Mouse (Mus musculus): ENCODE measurements around the gene Wdr60. TPM values are rescaled to one million over a fixed set of nuclear protein-coding genes. Genes with fewer than 3 reads are reported as not detected.

Wdr60 gene
- polyA plus RNA-seq (2015; fragmentation: Nextera tagmentation; extraction: Ambion mirVana), result 18.0 and 21.1 TPM in 2 replicates

- WGBS, result 3% methylated on average over 47 of the region's 47 CpGs
- peak; percentile 99 for ATAC-seq (replicated peaks)
- H3K36me3 ChIP-seq, result no peaks in the 10 kb centered on the region
These were observed at the start of gene Wdr60 for GRCm38 (mm10) chr12:116262555-116263341. Wdr60 (minus strand) TSS chr12:116263022.

GRCm38 (mm10) chr12:116308612-116309011 is 45.8 kb upstream of the Wdr60 start:
- Histone ChIP-seq H3K4me3 (no peak overlapping the region), H3K27ac (replicated peaks) (no peak overlapping the region), H3K4me1 (0 out of 2 replicates have a peak, but pooled peaks cover 3% of the 10 kb centered on the region), H3K4me2 (replicated peaks) (no peak overlapping the region), H3K27me3 (no peaks in the 10 kb centered on the region), H3K9me3 (no peaks in the 10 kb centered on the region), H3K9ac (replicated peaks) (no peak overlapping the region), H3K36me3 (no peaks in the 10 kb centered on the region)
- ATAC-seq (replicated peaks), result no peak
- 91% methylated on average over 2 of the region's 2 CpGs for WGBS

More at GRCm38 (mm10) chr12:116262555-116263341, at the start of gene Wdr60:
- Histone ChIP-seq H3K9me3 (no peaks in the 10 kb centered on the region), H3K9ac (replicated peaks) (peak within 1 kb of the TSS; percentile 84), H3K27ac (replicated peaks) (peak within 1 kb of the TSS; percentile 63), H3K27me3 (no peaks in the 10 kb centered on the region), H3K4me2 (replicated peaks) (peak within 1 kb of the TSS; percentile 85), H3K4me3 (peak within 1 kb of the TSS; percentile 91), H3K4me1 (peaks cover 9% of the 10 kb centered on the region; the same call in 1 of the 2 replicates)

- Histone ChIP-seq H3K4me3 (no peak overlapping the region), H3K9ac (replicated peaks) (no peak overlapping the region), H3K36me3 (no peaks in the 10 kb centered on the region), H3K4me2 (replicated peaks) (no peak overlapping the region), H3K9me3 (no peaks in the 10 kb centered on the region), H3K27ac (replicated peaks) (no peak overlapping the region), H3K4me1 (0 out of 2 replicates have a peak, but pooled peaks cover 3% of the 10 kb centered on the region), H3K27me3 (no peaks in the 10 kb centered on the region)
- WGBS, result 92% methylated on average over 3 of the region's 3 CpGs
- no peak for ATAC-seq (replicated peaks)
These were observed 45.0 kb upstream of the Wdr60 start for GRCm38 (mm10) chr12:116307870-116308269.

- no peak overlapping the region for H3K4me3 ChIP-seq
- ATAC-seq (replicated peaks), result no peak
- no peak overlapping the region for H3K4me2 ChIP-seq (replicated peaks)
- no peak overlapping the region for H3K27ac ChIP-seq (replicated peaks)
- no peak overlapping the region for H3K9ac ChIP-seq (replicated peaks)
- 69% methylated on average over 1 of the region's 1 CpGs for WGBS
- H3K4me1 ChIP-seq, result 0 out of 2 replicates have a peak, but pooled peaks cover 2% of the 10 kb centered on the region
- no peaks in the 10 kb centered on the region for H3K9me3 ChIP-seq
- no peaks in the 10 kb centered on the region for H3K36me3 ChIP-seq
- no peaks in the 10 kb centered on the region for H3K27me3 ChIP-seq
These were observed 43.2 kb upstream of the Wdr60 start for GRCm38 (mm10) chr12:116306042-116306441.

GRCm38 (mm10) chr12:116302181-116302580 is 39.4 kb upstream of the Wdr60 start:
- Histone ChIP-seq H3K27ac (replicated peaks) (no peak overlapping the region), H3K27me3 (no peaks in the 10 kb centered on the region), H3K9me3 (no peaks in the 10 kb centered on the region), H3K36me3 (no peaks in the 10 kb centered on the region), H3K9ac (replicated peaks) (no peak overlapping the region), H3K4me2 (replicated peaks) (no peak overlapping the region), H3K4me3 (no peak overlapping the region), H3K4me1 (no peaks in the 10 kb centered on the region)
- ATAC-seq (replicated peaks), result no peak

- no peak overlapping the region for H3K4me3 ChIP-seq
- H3K4me2 ChIP-seq (replicated peaks), result no peak overlapping the region
- no peak overlapping the region for H3K9ac ChIP-seq (replicated peaks)
- H3K27me3 ChIP-seq, result no peaks in the 10 kb centered on the region
- no peaks in the 10 kb centered on the region for H3K9me3 ChIP-seq
- ATAC-seq (replicated peaks), result no peak
- no peaks in the 10 kb centered on the region for H3K4me1 ChIP-seq
- WGBS, result 96% methylated on average over 2 of the region's 2 CpGs
- no peak overlapping the region for H3K27ac ChIP-seq (replicated peaks)
- H3K36me3 ChIP-seq, result no peaks in the 10 kb centered on the region
These were observed 37.1 kb upstream of the Wdr60 start for GRCm38 (mm10) chr12:116299906-116300305.

GRCm38 (mm10) chr12:116293599-116294292 is 30.9 kb upstream of the Wdr60 start:
- no peak overlapping the region for H3K9ac ChIP-seq (replicated peaks)
- H3K4me3 ChIP-seq, result no peak overlapping the region
- H3K27me3 ChIP-seq, result no peaks in the 10 kb centered on the region
- ATAC-seq (replicated peaks), result no peak
- no peak overlapping the region for H3K27ac ChIP-seq (replicated peaks)
- no peaks in the 10 kb centered on the region for H3K36me3 ChIP-seq
- H3K4me2 ChIP-seq (replicated peaks), result no peak overlapping the region
- no peaks in the 10 kb centered on the region for H3K9me3 ChIP-seq
- H3K4me1 ChIP-seq, result no peaks in the 10 kb centered on the region
- 89% methylated on average over 4 of the region's 4 CpGs for WGBS

GRCm38 (mm10) chr12:116293185-116293584 is 30.4 kb upstream of the Wdr60 start:
- H3K4me1 ChIP-seq, result no peaks in the 10 kb centered on the region
- H3K27ac ChIP-seq (replicated peaks), result no peak overlapping the region
- WGBS, result 79% methylated on average over 2 of the region's 2 CpGs

GRCm38 (mm10) chr12:116283511-116283910 is 20.7 kb upstream of the Wdr60 start:
- Histone ChIP-seq H3K9ac (replicated peaks) (no peak overlapping the region), H3K4me3 (no peak overlapping the region), H3K9me3 (no peaks in the 10 kb centered on the region), H3K36me3 (no peaks in the 10 kb centered on the region), H3K4me2 (replicated peaks) (no peak overlapping the region), H3K27ac (replicated peaks) (no peak overlapping the region), H3K4me1 (peaks cover 18% of the 10 kb centered on the region), H3K27me3 (no peaks in the 10 kb centered on the region)
- no peak for ATAC-seq (replicated peaks)
- 90% methylated on average over 2 of the region's 2 CpGs for WGBS

More at GRCm38 (mm10) chr12:116293185-116293584, 30.4 kb upstream of the Wdr60 start:
- Histone ChIP-seq H3K4me2 (replicated peaks) (no peak overlapping the region), H3K27me3 (no peaks in the 10 kb centered on the region), H3K9me3 (no peaks in the 10 kb centered on the region), H3K36me3 (no peaks in the 10 kb centered on the region), H3K4me3 (no peak overlapping the region), H3K9ac (replicated peaks) (no peak overlapping the region)
- ATAC-seq (replicated peaks), result no peak

- WGBS, result 94% methylated on average over 2 of the region's 2 CpGs
- Histone ChIP-seq H3K27ac (replicated peaks) (no peak overlapping the region), H3K9ac (replicated peaks) (no peak overlapping the region), H3K4me3 (no peak overlapping the region), H3K27me3 (no peaks in the 10 kb centered on the region), H3K4me2 (replicated peaks) (peak overlapping the region; percentile 15; the same call in 1 of the 2 replicates), H3K4me1 (peaks cover 18% of the 10 kb centered on the region), H3K9me3 (no peaks in the 10 kb centered on the region), H3K36me3 (no peaks in the 10 kb centered on the region)
- no peak for ATAC-seq (replicated peaks)
These were observed 20.0 kb upstream of the Wdr60 start for GRCm38 (mm10) chr12:116282856-116283255.

- peak; percentile 0; the same call in 1 of the 2 replicates for ATAC-seq (replicated peaks)
- H3K4me1 ChIP-seq, result peaks cover 18% of the 10 kb centered on the region
- no peaks in the 10 kb centered on the region for H3K36me3 ChIP-seq
- no peaks in the 10 kb centered on the region for H3K9me3 ChIP-seq
- H3K9ac ChIP-seq (replicated peaks), result peak overlapping the region; percentile 96
- H3K27ac ChIP-seq (replicated peaks), result peak overlapping the region; percentile 97
- H3K4me3 ChIP-seq, result peak overlapping the region; percentile 100
- H3K4me2 ChIP-seq (replicated peaks), result peak overlapping the region; percentile 87
- under 1% methylated on average over 55 of the region's 55 CpGs for WGBS
- H3K27me3 ChIP-seq, result no peaks in the 10 kb centered on the region
These were observed 18.8 kb upstream of the Wdr60 start for GRCm38 (mm10) chr12:116281427-116282281.
